Mouse (Mus musculus): ENCODE results near the gene Ush1g. TPM values are rescaled to one million over a fixed set of nuclear protein-coding genes. Genes with fewer than 3 reads are reported as not detected.

Ush1g gene
- total and polyA plus RNA-seq, 2 experiments from 2014 or later = 0.13 to 0.37 TPM

- H3K9ac ChIP-seq (replicated peaks; ENCODE audit: low read length) = no peak overlapping the region
- no peaks in the 10 kb centered on the region for H3K27me3 ChIP-seq (ENCODE audit: insufficient read depth, low read length)
- H3K4me1 ChIP-seq (ENCODE audit: insufficient read depth, low read length) = peaks cover 17% of the 10 kb centered on the region
- DNase-seq (ENCODE audit: low spot score) (no peak), ATAC-seq (no peak)
- WGBS = 71% methylated on average over 3 of the region's 3 CpGs
- no peak overlapping the region for H3K27ac ChIP-seq
- H3K36me3 ChIP-seq (ENCODE audit: insufficient read depth, low read length) = 0 out of 2 replicates have a peak, but pooled peaks cover 4% of the 10 kb centered on the region
- no peaks in the 10 kb centered on the region for H3K9me3 ChIP-seq (ENCODE audit: low read length)
- TF ChIP-seq CTCF (IDR thresholded peaks at IDR 0.05; ENCODE audit: low read depth) = no peak
- H3K4me3 ChIP-seq (ENCODE audit: low read length) = no peak overlapping the region
- H3K4me2 ChIP-seq (ENCODE audit: low read depth, low read length) = no peak overlapping the region
These were observed 42.3 kb upstream of the Ush1g start for GRCm38 (mm10) chr11:115364136-115364535.

GRCm38 (mm10) chr11:115359726-115360125 is 37.9 kb upstream of the Ush1g start:
- Histone ChIP-seq H3K27ac (no peak overlapping the region), H3K27me3 (ENCODE audit: insufficient read depth, low read length) (no peaks in the 10 kb centered on the region), H3K9ac (replicated peaks; ENCODE audit: low read length) (no peak overlapping the region), H3K36me3 (ENCODE audit: insufficient read depth, low read length) (0 out of 2 replicates have a peak, but pooled peaks cover 4% of the 10 kb centered on the region), H3K4me3 (ENCODE audit: low read length) (no peak overlapping the region), H3K4me2 (ENCODE audit: low read depth, low read length) (no peak overlapping the region), H3K4me1 (ENCODE audit: insufficient read depth, low read length) (peaks cover 9% of the 10 kb centered on the region; the same call in 1 of the 2 replicates), H3K9me3 (ENCODE audit: low read length) (no peaks in the 10 kb centered on the region)
- DNase-seq (ENCODE audit: low spot score) (no peak), ATAC-seq (no peak)
- TF ChIP-seq CTCF (IDR thresholded peaks at IDR 0.05; ENCODE audit: low read depth) = peak; percentile 49
- WGBS = 39% methylated on average over 6 of the region's 6 CpGs

GRCm38 (mm10) chr11:115359293-115359692 is 37.5 kb upstream of the Ush1g start:
- Histone ChIP-seq H3K36me3 (ENCODE audit: insufficient read depth, low read length) (0 out of 2 replicates have a peak, but pooled peaks cover 4% of the 10 kb centered on the region), H3K9ac (replicated peaks; ENCODE audit: low read length) (no peak overlapping the region), H3K4me3 (ENCODE audit: low read length) (no peak overlapping the region), H3K9me3 (ENCODE audit: low read length) (no peaks in the 10 kb centered on the region), H3K4me1 (ENCODE audit: insufficient read depth, low read length) (peaks cover 9% of the 10 kb centered on the region; the same call in 1 of the 2 replicates), H3K27me3 (ENCODE audit: insufficient read depth, low read length) (no peaks in the 10 kb centered on the region), H3K27ac (0 out of 2 replicates have a peak overlapping the region, but pooled peaks have one; percentile 32), H3K4me2 (ENCODE audit: low read depth, low read length) (no peak overlapping the region)
- DNase-seq (ENCODE audit: low spot score) (peak; percentile 28), ATAC-seq (peak; percentile 36)
- TF ChIP-seq CTCF (IDR thresholded peaks at IDR 0.05; ENCODE audit: low read depth) = no peak
- WGBS = 43% methylated on average over 3 of the region's 3 CpGs

- ATAC-seq (peak; percentile 64; the same call in 1 of the 2 replicates), DNase-seq (ENCODE audit: low spot score) (peak; percentile 92)
- no peaks in the 10 kb centered on the region for H3K9me3 ChIP-seq (ENCODE audit: low read length)
- H3K27me3 ChIP-seq (ENCODE audit: insufficient read depth, low read length) = no peaks in the 10 kb centered on the region
- 0 out of 2 replicates have a peak, but pooled peaks cover 4% of the 10 kb centered on the region for H3K36me3 ChIP-seq (ENCODE audit: insufficient read depth, low read length)
- H3K4me2 ChIP-seq (ENCODE audit: low read depth, low read length) = no peak overlapping the region
- H3K4me3 ChIP-seq (ENCODE audit: low read length) = no peak overlapping the region
- peaks cover 9% of the 10 kb centered on the region; the same call in 1 of the 2 replicates for H3K4me1 ChIP-seq (ENCODE audit: insufficient read depth, low read length)
- TF ChIP-seq CTCF (IDR thresholded peaks at IDR 0.05; ENCODE audit: low read depth) = peak; percentile 69
- 0 out of 2 replicates have a peak overlapping the region, but pooled peaks have one; percentile 17 for H3K9ac ChIP-seq (replicated peaks; ENCODE audit: low read length)
- WGBS = 16% methylated on average over 5 of the region's 5 CpGs
- peak overlapping the region; percentile 32; the same call in 1 of the 2 replicates for H3K27ac ChIP-seq
These were observed 36.6 kb upstream of the Ush1g start for GRCm38 (mm10) chr11:115358468-115358867.

GRCm38 (mm10) chr11:115354183-115354582 is 32.3 kb upstream of the Ush1g start:
- peak; percentile 50 for ATAC-seq
- peaks cover 6% of the 10 kb centered on the region; the same call in 1 of the 2 replicates for H3K4me1 ChIP-seq (ENCODE audit: insufficient read depth, low read length)
- peak; percentile 99 for TF ChIP-seq CTCF (IDR thresholded peaks at IDR 0.05; ENCODE audit: low read depth)
- no peak overlapping the region for H3K9ac ChIP-seq (replicated peaks; ENCODE audit: low read length)
- peak; percentile 90 for DNase-seq (ENCODE audit: low spot score)
- H3K27me3 ChIP-seq (ENCODE audit: insufficient read depth, low read length) = no peaks in the 10 kb centered on the region
- H3K36me3 ChIP-seq (ENCODE audit: insufficient read depth, low read length) = peaks cover 24% of the 10 kb centered on the region
- H3K9me3 ChIP-seq (ENCODE audit: low read length) = no peaks in the 10 kb centered on the region
- no peak overlapping the region for H3K4me2 ChIP-seq (ENCODE audit: low read depth, low read length)
- no peak overlapping the region for H3K4me3 ChIP-seq (ENCODE audit: low read length)
- 8% methylated on average over 8 of the region's 8 CpGs for WGBS
- H3K27ac ChIP-seq = no peak overlapping the region

GRCm38 (mm10) chr11:115353375-115353774 is 31.5 kb upstream of the Ush1g start:
- H3K9me3 ChIP-seq (ENCODE audit: low read length) = no peaks in the 10 kb centered on the region
- WGBS = 96% methylated on average over 5 of the region's 5 CpGs

GRCm38 (mm10) chr11:115349976-115350375 is 28.1 kb upstream of the Ush1g start:
- Histone ChIP-seq H3K9ac (replicated peaks; ENCODE audit: low read length) (no peak overlapping the region), H3K36me3 (ENCODE audit: insufficient read depth, low read length) (peaks cover 28% of the 10 kb centered on the region), H3K27ac (no peak overlapping the region), H3K4me3 (ENCODE audit: low read length) (no peak overlapping the region), H3K9me3 (ENCODE audit: low read length) (no peaks in the 10 kb centered on the region), H3K4me2 (ENCODE audit: low read depth, low read length) (no peak overlapping the region), H3K4me1 (ENCODE audit: insufficient read depth, low read length) (no peaks in the 10 kb centered on the region), H3K27me3 (ENCODE audit: insufficient read depth, low read length) (no peaks in the 10 kb centered on the region)
- ATAC-seq (no peak), DNase-seq (ENCODE audit: low spot score) (no peak)
- 72% methylated on average over 4 of the region's 4 CpGs for WGBS
- no peak for TF ChIP-seq CTCF (IDR thresholded peaks at IDR 0.05; ENCODE audit: low read depth)

More at GRCm38 (mm10) chr11:115353375-115353774, 31.5 kb upstream of the Ush1g start:
- no peak for TF ChIP-seq CTCF (IDR thresholded peaks at IDR 0.05; ENCODE audit: low read depth)
- no peaks in the 10 kb centered on the region for H3K27me3 ChIP-seq (ENCODE audit: insufficient read depth, low read length)
- DNase-seq (ENCODE audit: low spot score) = no peak
- no peak for ATAC-seq
- H3K27ac ChIP-seq = no peak overlapping the region
- no peak overlapping the region for H3K9ac ChIP-seq (replicated peaks; ENCODE audit: low read length)
- no peaks in the 10 kb centered on the region for H3K4me1 ChIP-seq (ENCODE audit: insufficient read depth, low read length)
- no peak overlapping the region for H3K4me2 ChIP-seq (ENCODE audit: low read depth, low read length)
- peaks cover 28% of the 10 kb centered on the region for H3K36me3 ChIP-seq (ENCODE audit: insufficient read depth, low read length)
- H3K4me3 ChIP-seq (ENCODE audit: low read length) = no peak overlapping the region
